Mouse (Mus musculus) heart, embryonic 14.5 days (tissue): ENCODE measurements at regions not wholly inside any gene's neighbourhood (a gene's known extent, or its start where the extent isn't known, plus 50 kb on each side); places are given as distances from the start of the nearest gene placed in this dataset.

Experiments
- ATAC-seq: fragments of 200-750 bp; cut with Nextera tagmentation; 2 replicates; pipeline ENCODE4 v1.8.0; 2017; ENCODE audit warnings: low read depth, moderate TSS enrichment; ENCODE audit not compliant: insufficient number of reproducible peaks, insufficient read depth, low FRiP score
- H3K27ac ChIP-seq, 2 experiments: fragments of 200-500 bp in 1 of 2; fragments of 300-500 bp in 1 of 2; sonication (generic) in 1 of 2; replicated peaks in 1 of 2; 2 replicates each; pipeline ENCODE4 v1.5.1; 2012 to 2014; ENCODE audit warnings: low read depth in 2 of 2, low read length in 2 of 2, control low read depth in 1 of 2, mild to moderate bottlenecking in 1 of 2, mixed read lengths in 1 of 2; ENCODE audit not compliant: control insufficient read depth in 1 of 2, insufficient read depth in 1 of 2
- H3K27me3 ChIP-seq: fragments of 300-500 bp; sonication (generic); 2 replicates; pipeline ENCODE4 v1.6.1; 2014; ENCODE audit warnings: mild to moderate bottlenecking, low read length, control low read depth; ENCODE audit not compliant: control insufficient read depth, insufficient read depth
- H3K36me3 ChIP-seq: fragments of 300-500 bp; sonication (generic); 2 replicates; pipeline ENCODE4 v1.6.1; 2014; ENCODE audit warnings: mild to moderate bottlenecking, control low read depth, low read length, mixed read lengths; ENCODE audit not compliant: control insufficient read depth, insufficient read depth
- H3K4me1 ChIP-seq, 2 experiments: fragments of 200-500 bp in 1 of 2; fragments of 300-500 bp in 1 of 2; sonication (generic) in 1 of 2; 2 replicates each; pipeline ENCODE4 v1.6.1; 2012 to 2014; ENCODE audit warnings: low read length in 2 of 2, control low read depth in 1 of 2, mixed read lengths in 1 of 2; ENCODE audit not compliant: control insufficient read depth in 2 of 2, insufficient read depth in 2 of 2
- H3K4me2 ChIP-seq: fragments of 300-500 bp; sonication (generic); 2 replicates; pipeline ENCODE4 v1.6.1; 2014; ENCODE audit warnings: mild to moderate bottlenecking, low read length
- H3K4me3 ChIP-seq, 2 experiments: fragments of 200-500 bp in 1 of 2; fragments of 300-500 bp in 1 of 2; sonication (generic) in 1 of 2; 2 replicates each; pipeline ENCODE4 v1.5.1; 2012 to 2014; ENCODE audit warnings: low read length in 2 of 2, mild to moderate bottlenecking in 2 of 2, control low read depth in 1 of 2, low read depth in 1 of 2, moderate library complexity in 1 of 2; ENCODE audit not compliant: control insufficient read depth in 1 of 2, insufficient read depth in 1 of 2
- H3K9ac ChIP-seq: fragments of 300-500 bp; sonication (generic); 2 replicates; pipeline ENCODE4 v1.6.1; 2014; ENCODE audit warnings: mild to moderate bottlenecking, low read length
- H3K9me3 ChIP-seq: fragments of 300-500 bp; sonication (generic); 2 replicates; pipeline ENCODE4 v1.6.1; 2016; ENCODE audit warnings: low read length, control low read depth; ENCODE audit not compliant: control insufficient read depth
- WGBS: fragments of 180-500 bp; shearing (Covaris S2); extraction: QIAGEN DNeasy Blood & Tissue Kit; methylation state at CpG from one replicate; pipeline ENCODE4 v1.1.7; 2014; 5-methylcytosine and 5-hydroxymethylcytosine counted together

GRCm38 (mm10) chr12:32480268-32480667 lies 101.8 kb downstream of the Ccdc71l start:
- H3K36me3 ChIP-seq: no peaks in the 10 kb centered on the region
- no peak overlapping the region for H3K27ac ChIP-seq
- 59% methylated on average over 5 of the region's 5 CpGs for WGBS
- no peak for ATAC-seq
- H3K9ac ChIP-seq: no peak overlapping the region
- no peaks in the 10 kb centered on the region for H3K9me3 ChIP-seq
- H3K4me1 ChIP-seq: no peaks in the 10 kb centered on the region
- no peak overlapping the region for H3K4me3 ChIP-seq
- H3K27me3 ChIP-seq: no peaks in the 10 kb centered on the region
- no peak overlapping the region for H3K4me2 ChIP-seq

- Histone ChIP-seq H3K9me3 (no peaks in the 10 kb centered on the region), H3K27ac (no peak overlapping the region), H3K4me3 (no peak overlapping the region), H3K4me2 (no peak overlapping the region), H3K27me3 (no peaks in the 10 kb centered on the region), H3K9ac (no peak overlapping the region), H3K36me3 (no peaks in the 10 kb centered on the region), H3K4me1 (no peaks in the 10 kb centered on the region)
- no peak for ATAC-seq
- 78% methylated on average over 5 of the region's 5 CpGs for WGBS
Observed at GRCm38 (mm10) chr12:32481051-32481450, 102.5 kb downstream of the Ccdc71l start.

GRCm38 (mm10) chr12:32482343-32482742 lies 103.8 kb downstream of the Ccdc71l start:
- Histone ChIP-seq H3K27ac (no peak overlapping the region), H3K4me2 (no peak overlapping the region), H3K27me3 (no peaks in the 10 kb centered on the region), H3K4me3 (no peak overlapping the region), H3K9ac (no peak overlapping the region), H3K36me3 (no peaks in the 10 kb centered on the region), H3K4me1 (no peaks in the 10 kb centered on the region), H3K9me3 (no peaks in the 10 kb centered on the region)
- ATAC-seq: no peak
- WGBS: 39% methylated on average over 1 of the region's 1 CpGs

GRCm38 (mm10) chr12:32482777-32483176 lies 104.3 kb downstream of the Ccdc71l start:
- Histone ChIP-seq H3K9ac (no peak overlapping the region), H3K4me1 (no peaks in the 10 kb centered on the region), H3K36me3 (no peaks in the 10 kb centered on the region), H3K27me3 (no peaks in the 10 kb centered on the region), H3K4me3 (no peak overlapping the region), H3K4me2 (no peak overlapping the region), H3K27ac (no peak overlapping the region), H3K9me3 (no peaks in the 10 kb centered on the region)
- no peak for ATAC-seq

- Histone ChIP-seq H3K27ac (peak overlapping the region; percentile 5 to 67; a peak in 3 of 4 replicates), H3K36me3 (no peaks in the 10 kb centered on the region)
Observed at GRCm38 (mm10) chr12:32486246-32486645, 107.7 kb downstream of the Ccdc71l start.

GRCm38 (mm10) chr12:32486729-32487128 lies 108.2 kb downstream of the Ccdc71l start:
- no peaks in the 10 kb centered on the region for H3K4me1 ChIP-seq
- peak overlapping the region; percentile 5 to 67; a peak in 3 of 4 replicates for H3K27ac ChIP-seq
- H3K36me3 ChIP-seq: no peaks in the 10 kb centered on the region
- H3K4me3 ChIP-seq: no peak overlapping the region
- no peaks in the 10 kb centered on the region for H3K27me3 ChIP-seq
- no peak overlapping the region for H3K9ac ChIP-seq
- no peak overlapping the region for H3K4me2 ChIP-seq
- ATAC-seq: no peak
- H3K9me3 ChIP-seq: no peaks in the 10 kb centered on the region
- WGBS: 20% methylated on average over 2 of the region's 2 CpGs

More at GRCm38 (mm10) chr12:32486246-32486645, 107.7 kb downstream of the Ccdc71l start:
- no peak overlapping the region for H3K4me2 ChIP-seq
- no peak overlapping the region for H3K9ac ChIP-seq
- no peaks in the 10 kb centered on the region for H3K9me3 ChIP-seq
- no peaks in the 10 kb centered on the region for H3K27me3 ChIP-seq
- WGBS: 41% methylated on average over 4 of the region's 4 CpGs
- no peak overlapping the region for H3K4me3 ChIP-seq
- ATAC-seq: no peak
- H3K4me1 ChIP-seq: no peaks in the 10 kb centered on the region

- no peaks in the 10 kb centered on the region for H3K36me3 ChIP-seq
- H3K27me3 ChIP-seq: no peaks in the 10 kb centered on the region
- peak; percentile 54; the same call in 1 of the 2 replicates for ATAC-seq
- no peak overlapping the region for H3K9ac ChIP-seq
- H3K4me1 ChIP-seq: no peaks in the 10 kb centered on the region
- H3K27ac ChIP-seq: peak overlapping the region; percentile 61 to 64
- no peak overlapping the region for H3K4me3 ChIP-seq
- WGBS: 39% methylated on average over 3 of the region's 3 CpGs
- H3K4me2 ChIP-seq: no peak overlapping the region
- H3K9me3 ChIP-seq: no peaks in the 10 kb centered on the region
Observed at GRCm38 (mm10) chr12:32487883-32488577, 109.5 kb downstream of the Ccdc71l start.

GRCm38 (mm10) chr12:32488578-32488892 lies 110.0 kb downstream of the Ccdc71l start:
- Histone ChIP-seq H3K4me3 (no peak overlapping the region), H3K36me3 (no peaks in the 10 kb centered on the region), H3K4me2 (no peak overlapping the region), H3K27ac (peak overlapping the region; percentile 61 to 64), H3K27me3 (no peaks in the 10 kb centered on the region), H3K9me3 (no peaks in the 10 kb centered on the region), H3K4me1 (no peaks in the 10 kb centered on the region), H3K9ac (no peak overlapping the region)
- 20% methylated on average over 1 of the region's 1 CpGs for WGBS
- ATAC-seq: no peak
